8 mouse cellular contexts compared by ENCODE assay signal in genomic region chr15:9094366-9094750, GRCm38 (mm10). TPM values are rescaled to one million over a fixed set of nuclear protein-coding genes. Genes with fewer than 3 reads are reported as not detected.
DNase-seq lines count a peak whose midpoint lies in the region; ATAC-seq and TF ChIP-seq lines count a peak whose summit lies in the region.

No protein-coding gene starts in this region.

- no peaks in the 10 kb centered on the region; the same call in 1 of the 2 replicates for H3K27me3 ChIP-seq in kidney, embryonic 14.5 days (ENCODE audit: control insufficient read depth, insufficient read depth, low read length)
- H3K27me3 ChIP-seq in embryonic facial prominence, embryonic 14.5 days (replicated peaks; ENCODE audit: control insufficient read depth, insufficient read depth, low read length): no peaks in the 10 kb centered on the region
- H3K27me3 ChIP-seq in hindbrain, embryonic 14.5 days (ENCODE audit: control insufficient read depth, insufficient read depth, low read length): no peaks in the 10 kb centered on the region
- H3K27me3 ChIP-seq in limb, embryonic 14.5 days (ENCODE audit: control insufficient read depth, insufficient read depth, low read length): no peaks in the 10 kb centered on the region
- no peaks in the 10 kb centered on the region for H3K27me3 ChIP-seq in midbrain, embryonic 14.5 days (ENCODE audit: control insufficient read depth, insufficient read depth, low read length)

- ATAC-seq in kidney, embryonic 14.5 days (ENCODE audit: low FRiP score, low TSS enrichment): peak; percentile 92
- ATAC-seq in embryonic facial prominence, embryonic 14.5 days (ENCODE audit: low read depth): peak; percentile 89
- ATAC-seq in hindbrain, embryonic 14.5 days (ENCODE audit: low FRiP score): peak; percentile 79; the same call in 1 of the 2 replicates
- peak; percentile 62; the same call in 1 of the 2 replicates for ATAC-seq in limb, embryonic 14.5 days (ENCODE audit: low FRiP score, low read depth)
- peak; percentile 54 for ATAC-seq in midbrain, embryonic 14.5 days (ENCODE audit: low FRiP score, low TSS enrichment)

- WGBS in kidney, embryonic 14.5 days: 18% methylated on average over 13 of the region's 13 CpGs
- WGBS in embryonic facial prominence, embryonic 14.5 days: 11% methylated on average over 13 of the region's 13 CpGs
- 21% methylated on average over 13 of the region's 13 CpGs for WGBS in hindbrain, embryonic 14.5 days
- 26% methylated on average over 13 of the region's 13 CpGs for WGBS in limb, embryonic 14.5 days
- 23% methylated on average over 13 of the region's 13 CpGs for WGBS in midbrain, embryonic 14.5 days

- no peak overlapping the region; the same call in 1 of the 2 replicates for H3K4me2 ChIP-seq in kidney, embryonic 14.5 days (replicated peaks; ENCODE audit: low read depth, low read length)
- H3K4me2 ChIP-seq in embryonic facial prominence, embryonic 14.5 days (ENCODE audit: low read depth, low read length): peak overlapping the region; percentile 21
- peak overlapping the region; percentile 13 for H3K4me2 ChIP-seq in hindbrain, embryonic 14.5 days (replicated peaks)
- no peak overlapping the region for H3K4me2 ChIP-seq in limb, embryonic 14.5 days (replicated peaks; ENCODE audit: low read depth, low read length, severe bottlenecking)
- 0 out of 2 replicates have a peak overlapping the region, but pooled peaks have one; percentile 4 for H3K4me2 ChIP-seq in midbrain, embryonic 14.5 days (ENCODE audit: low read length)

- peaks cover 36% of the 10 kb centered on the region for H3K36me3 ChIP-seq in kidney, embryonic 14.5 days (ENCODE audit: control insufficient read depth, insufficient read depth, low read length)
- H3K36me3 ChIP-seq in embryonic facial prominence, embryonic 14.5 days (ENCODE audit: control insufficient read depth, insufficient read depth, low read length): peaks cover 58% of the 10 kb centered on the region
- peaks cover 50% of the 10 kb centered on the region for H3K36me3 ChIP-seq in hindbrain, embryonic 14.5 days (replicated peaks; ENCODE audit: control insufficient read depth, insufficient read depth)
- H3K36me3 ChIP-seq in limb, embryonic 14.5 days (ENCODE audit: control insufficient read depth, insufficient read depth, low read length): peaks cover 52% of the 10 kb centered on the region
- H3K36me3 ChIP-seq in midbrain, embryonic 14.5 days (ENCODE audit: control insufficient read depth, insufficient read depth, low read length): peaks cover 17% of the 10 kb centered on the region

- TF ChIP-seq POLR2A in limb, embryonic 14.5 days (IDR thresholded peaks at IDR 0.05; ENCODE audit: borderline replicate concordance, extremely low read depth, insufficient read depth, insufficient read length): no peak

- no peaks in the 10 kb centered on the region for H3K9me3 ChIP-seq in kidney, embryonic 14.5 days (ENCODE audit: control insufficient read depth, low read length)
- no peaks in the 10 kb centered on the region for H3K9me3 ChIP-seq in embryonic facial prominence, embryonic 14.5 days (ENCODE audit: control insufficient read depth, low read length)
- H3K9me3 ChIP-seq in hindbrain, embryonic 14.5 days (ENCODE audit: control insufficient read depth, low read length): no peaks in the 10 kb centered on the region
- no peaks in the 10 kb centered on the region for H3K9me3 ChIP-seq in limb, embryonic 14.5 days (ENCODE audit: control insufficient read depth, low read length)
- no peaks in the 10 kb centered on the region for H3K9me3 ChIP-seq in midbrain, embryonic 14.5 days (ENCODE audit: control insufficient read depth, low read length)

- H3K27ac ChIP-seq in kidney, embryonic 14.5 days (ENCODE audit: low read depth, low read length): no peak overlapping the region
- no peak overlapping the region for H3K27ac ChIP-seq in embryonic facial prominence, embryonic 14.5 days (replicated peaks; ENCODE audit: low read depth, low read length)
- no peak overlapping the region for H3K27ac ChIP-seq in hindbrain, embryonic 14.5 days
- H3K27ac ChIP-seq in limb, embryonic 14.5 days (replicated peaks; ENCODE audit: low read depth, low read length): no peak overlapping the region
- H3K27ac ChIP-seq in midbrain, embryonic 14.5 days (replicated peaks; ENCODE audit: low read depth, low read length): no peak overlapping the region

- H3K4me1 ChIP-seq in kidney, embryonic 14.5 days (ENCODE audit: control insufficient read depth, insufficient read depth, low read length): peaks cover 4% of the 10 kb centered on the region; the same call in 1 of the 2 replicates
- H3K4me1 ChIP-seq in embryonic facial prominence, embryonic 14.5 days (ENCODE audit: control insufficient read depth, insufficient read depth, low read length): 0 out of 2 replicates have a peak, but pooled peaks cover 5% of the 10 kb centered on the region
- no peaks in the 10 kb centered on the region for H3K4me1 ChIP-seq in hindbrain, embryonic 14.5 days (replicated peaks; ENCODE audit: control insufficient read depth, insufficient read depth, low read length)
- no peaks in the 10 kb centered on the region; the same call in 1 of the 2 replicates for H3K4me1 ChIP-seq in limb, embryonic 14.5 days (ENCODE audit: control insufficient read depth, insufficient read depth, low read length)
- H3K4me1 ChIP-seq in midbrain, embryonic 14.5 days (ENCODE audit: control insufficient read depth, insufficient read depth, low read length): peaks cover 3% of the 10 kb centered on the region; the same call in 1 of the 2 replicates

- no peak for DNase-seq in kidney, postnatal 14 days
- DNase-seq in embryonic facial prominence, embryonic 14.5 days (ENCODE audit: low spot score): peak; percentile 68
- peak; percentile 38 for DNase-seq in hindbrain, embryonic 14.5 days (ENCODE audit: low spot score)
- no peak for DNase-seq in limb, embryonic 14.5 days (ENCODE audit: low spot score)
- peak; percentile 42 for DNase-seq in midbrain, embryonic 14.5 days
- DNase-seq in adrenal gland, postnatal 4 days (ENCODE audit: low spot score in 2 of 2): no peak
- DNase-seq in urinary bladder, postnatal 25 days (ENCODE audit: low spot score): no peak

- H3K9ac ChIP-seq in kidney, embryonic 14.5 days (ENCODE audit: low read depth, low read length): no peak overlapping the region
- H3K9ac ChIP-seq in embryonic facial prominence, embryonic 14.5 days (ENCODE audit: low read depth, low read length): 0 out of 2 replicates have a peak overlapping the region, but pooled peaks have one; percentile 20
- H3K9ac ChIP-seq in hindbrain, embryonic 14.5 days: no peak overlapping the region
- H3K9ac ChIP-seq in limb, embryonic 14.5 days (ENCODE audit: low read depth, low read length, severe bottlenecking): no peak overlapping the region
- H3K9ac ChIP-seq in midbrain, embryonic 14.5 days (replicated peaks; ENCODE audit: low read length): no peak overlapping the region

- H3K4me3 ChIP-seq in kidney, embryonic 14.5 days (ENCODE audit: low read length): no peak overlapping the region
- no peak overlapping the region for H3K4me3 ChIP-seq in embryonic facial prominence, embryonic 14.5 days (ENCODE audit: low read depth, low read length)
- no peak overlapping the region for H3K4me3 ChIP-seq in hindbrain, embryonic 14.5 days (replicated peaks; ENCODE audit: low read length)
- no peak overlapping the region for H3K4me3 ChIP-seq in limb, embryonic 14.5 days (replicated peaks; ENCODE audit: low read length)
- no peak overlapping the region for H3K4me3 ChIP-seq in midbrain, embryonic 14.5 days (replicated peaks; ENCODE audit: low read depth, low read length)

RNA-seq across cellular contexts. Expression of gene Nadk2, which starts 23.3 kb away (rescaled TPM):
- 19.5 and 33.0 TPM in 2 replicates for polyA plus RNA-seq in kidney, embryonic 14.5 days (2014; fragmentation: Nextera tagmentation; extraction: Ambion mirVana)
- polyA plus RNA-seq in embryonic facial prominence, embryonic 14.5 days (2014; fragmentation: Nextera tagmentation; extraction: Ambion mirVana): 26.6 and 29.7 TPM in 2 replicates
- polyA plus RNA-seq in hindbrain, embryonic 14.5 days (2014; fragmentation: Nextera tagmentation; extraction: Ambion mirVana): 37.8 and 38.4 TPM in 2 replicates
- polyA plus RNA-seq in limb, embryonic 14.5 days (2012; rRNA removed): 29.2 and 31.6 TPM in 2 replicates
- 26.7 and 28.2 TPM in 2 replicates for polyA plus RNA-seq in limb, embryonic 14.5 days (2014; fragmentation: Nextera tagmentation; extraction: Ambion mirVana)
- 30.0 and 36.0 TPM in 2 replicates for polyA plus RNA-seq in midbrain, embryonic 14.5 days (2014; fragmentation: Nextera tagmentation; extraction: Ambion mirVana)
- 10 to 100 TPM; 90.3 to 90.6 TPM for total RNA-seq in adrenal gland, postnatal 4 days (2021)

RNA-seq across cellular contexts. Expression of gene Lmbrd2, which starts 46.0 kb away (rescaled TPM):
- 5.8 and 5.9 TPM in 2 replicates for polyA plus RNA-seq in kidney, embryonic 14.5 days (2014; fragmentation: Nextera tagmentation; extraction: Ambion mirVana)
- 4.3 and 6.2 TPM in 2 replicates for polyA plus RNA-seq in embryonic facial prominence, embryonic 14.5 days (2014; fragmentation: Nextera tagmentation; extraction: Ambion mirVana)
- polyA plus RNA-seq in hindbrain, embryonic 14.5 days (2014; fragmentation: Nextera tagmentation; extraction: Ambion mirVana): 7.6 and 8.5 TPM in 2 replicates
- polyA plus RNA-seq in limb, embryonic 14.5 days (2012; rRNA removed): 7.4 and 7.6 TPM in 2 replicates
- polyA plus RNA-seq in limb, embryonic 14.5 days (2014; fragmentation: Nextera tagmentation; extraction: Ambion mirVana): 3.5 and 4.0 TPM in 2 replicates
- 9.0 and 15.2 TPM in 2 replicates for polyA plus RNA-seq in midbrain, embryonic 14.5 days (2014; fragmentation: Nextera tagmentation; extraction: Ambion mirVana)
- 10 to 100 TPM; 23.1 to 24.5 TPM for total RNA-seq in adrenal gland, postnatal 4 days (2021)

Comparison
In these comparisons a context has a peak if more than half of its experiments do, and no peak if none do; other contexts are left out.
1. H3K4me2 ChIP-seq: peak in embryonic facial prominence, embryonic 14.5 days (single experiment), hindbrain, embryonic 14.5 days (single experiment) and midbrain, embryonic 14.5 days (single experiment); none in kidney, embryonic 14.5 days (single experiment) and limb, embryonic 14.5 days (single experiment).
2. DNase-seq: peak in embryonic facial prominence, embryonic 14.5 days (single experiment), hindbrain, embryonic 14.5 days (single experiment) and midbrain, embryonic 14.5 days (single experiment); none in kidney, postnatal 14 days (single experiment), limb, embryonic 14.5 days (single experiment), adrenal gland, postnatal 4 days (0 of 2) and urinary bladder, postnatal 25 days (single experiment).
3. Peak in every context shown above with its lines, with median percentiles within 50 percentile points of each other: ATAC-seq.